Mouse (Mus musculus): ENCODE data around the gene Rhot2.

- no peak for TF ChIP-seq CTCF (IDR thresholded peaks at IDR 0.05; ENCODE audit: low read depth, low read length)
- no peak for TF ChIP-seq TAL1 (conservative IDR thresholded peaks at IDR 0.05; ENCODE audit: low read depth, low read length)
- TF ChIP-seq GATA2 (IDR thresholded peaks at IDR 0.05; ENCODE audit: borderline replicate concordance, low read depth, low read length), result no peak
- no peak for TF ChIP-seq POLR2AphosphoS5 (IDR thresholded peaks at IDR 0.05; ENCODE audit: insufficient replicate concordance, low read depth, low read length)
- no peak for TF ChIP-seq GATA1 (IDR thresholded peaks at IDR 0.05; ENCODE audit: borderline replicate concordance, low read length)
Observed at GRCm38 (mm10) chr17:25827011-25827410, 17.6 kb downstream of the Rhot2 start.
